Mouse (Mus musculus) bone marrow, adult 2 months (tissue): ENCODE data around the gene Slc16a8.

ENCODE experiments used
- CTCF ChIP-seq: fragments of 200-500 bp; IDR thresholded peaks from 2 replicates; pipeline ENCODE4 v1.5.1; 2011; ENCODE audit warnings: low read length, control low read depth; ENCODE audit not compliant: control insufficient read depth, insufficient read depth
- POLR2A ChIP-seq: fragments of 200-500 bp; IDR thresholded peaks from 2 replicates; pipeline ENCODE4 v1.6.1; 2011; ENCODE audit warnings: low read depth, mild to moderate bottlenecking, control low read depth, low read length, borderline replicate concordance; ENCODE audit not compliant: control insufficient read depth

DNA sequence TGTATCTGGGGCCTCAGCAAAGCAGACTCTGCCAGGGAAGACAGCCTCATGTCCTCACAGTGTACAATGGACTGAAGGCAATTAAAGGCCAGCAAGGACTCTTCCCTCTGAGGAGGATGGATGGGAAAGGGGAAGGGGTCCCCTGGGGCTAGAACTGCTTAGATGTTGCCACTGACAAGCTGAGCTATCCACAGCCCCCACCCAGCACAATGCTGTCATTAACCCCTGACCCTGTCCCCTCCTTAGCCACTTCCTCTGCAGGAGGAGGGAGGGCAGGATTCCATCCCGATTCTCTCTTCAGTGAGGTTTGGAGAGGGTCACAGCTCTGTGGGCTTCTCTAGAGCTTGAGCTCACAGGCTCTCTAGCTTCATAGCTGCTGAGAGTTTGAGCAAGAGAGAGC is 35.0 kb downstream of the Slc16a8 start:
- TF ChIP-seq CTCF = no peak
- no peak for TF ChIP-seq POLR2A
